Mouse (Mus musculus): ENCODE measurements around the gene Tnfrsf9.

GRCm38 (mm10) chr4:150963711-150964110 is 49.3 kb downstream of the Tnfrsf9 start:
- TF ChIP-seq CTCF (IDR thresholded peaks at IDR 0.05; ENCODE audit: low read depth, low read length) (no peak), POLR2A (IDR thresholded peaks at IDR 0.05; ENCODE audit: extremely low read depth, insufficient read depth, low read length) (no peak)

Measured in liver, adult 2 months (tissue).